Mouse (Mus musculus) gastrocnemius, postnatal 36 days (tissue): ENCODE results near the gene Nup210. TPM values are rescaled to one million over a fixed set of nuclear protein-coding genes. Genes with fewer than 3 reads are reported as not detected.

Experiments used
- DNase-seq, 2 experiments: peaks; one replicate each; pipeline ENCODE4 v3.0.0; 2022
- intact Hi-C: fragments of 180-260 bp; cut with DNase I; formaldehyde crosslinking; loops from one replicate; pipeline ENCODE4 v1.15.1; 2025
- total RNA-seq, 2 experiments: library from RNA; stranded (reverse); gene quantifications; 2 replicates each; pipeline ENCODE4 v1.2.3; 2021

Nup210 gene
- total RNA-seq, 2 experiments from 2014 or later = 21.1 to 26.3 TPM

- no peak for DNase-seq
- intact Hi-C loops = no loop called here
Observed at GRCm38 (mm10) chr6:91047434-91047833, 69.2 kb downstream of the Nup210 start.

- intact Hi-C loops = no loop called here
- no peak for DNase-seq
Observed at GRCm38 (mm10) chr6:91046184-91046583, 70.4 kb downstream of the Nup210 start.

- DNase-seq = no peak
- intact Hi-C loops = no loop called here
Observed at GRCm38 (mm10) chr6:91044628-91045331, 71.8 kb downstream of the Nup210 start.

- intact Hi-C loops = no loop called here
- no peak for DNase-seq
Observed at GRCm38 (mm10) chr6:91041287-91041686, 75.3 kb downstream of the Nup210 start.

GRCm38 (mm10) chr6:91028256-91028655, 88.4 kb downstream of the Nup210 start:
- intact Hi-C loops = no loop called here
- no peak for DNase-seq

GRCm38 (mm10) chr6:91020810-91021209, 95.8 kb downstream of the Nup210 start:
- DNase-seq = no peak
- intact Hi-C loops = no loop called here

GRCm38 (mm10) chr6:91016600-91017230, 99.9 kb downstream of the Nup210 start:
- no peak for DNase-seq
- intact Hi-C loops = no loop called here

- DNase-seq = no peak
- intact Hi-C loops = no loop called here
Observed at GRCm38 (mm10) chr6:91014198-91014958, 102.3 kb downstream of the Nup210 start.

- intact Hi-C loops = no loop called here
- no peak for DNase-seq
Observed at GRCm38 (mm10) chr6:91012458-91012857, 104.2 kb downstream of the Nup210 start.

- intact Hi-C loops = no loop called here
- no peak for DNase-seq
Observed at GRCm38 (mm10) chr6:91011568-91011967, 105.1 kb downstream of the Nup210 start.

- no peak for DNase-seq
- intact Hi-C loops = no loop called here
Observed at GRCm38 (mm10) chr6:91008284-91008830, 108.3 kb downstream of the Nup210 start.

GRCm38 (mm10) chr6:91007207-91007606, 109.4 kb downstream of the Nup210 start:
- intact Hi-C loops = no loop called here
- DNase-seq = no peak

GRCm38 (mm10) chr6:91004157-91004556, 112.5 kb downstream of the Nup210 start:
- no peak for DNase-seq
- intact Hi-C loops = no loop called here

GRCm38 (mm10) chr6:91003310-91003995, 113.2 kb downstream of the Nup210 start:
- no peak for DNase-seq
- intact Hi-C loops = no loop called here

GRCm38 (mm10) chr6:91001566-91001965, 115.1 kb downstream of the Nup210 start:
- intact Hi-C loops = no loop called here
- DNase-seq = no peak

GRCm38 (mm10) chr6:91000819-91001525, 115.7 kb downstream of the Nup210 start:
- DNase-seq = no peak
- intact Hi-C loops = no loop called here

- DNase-seq = no peak
- intact Hi-C loops = no loop called here
Observed at GRCm38 (mm10) chr6:90999176-90999575, 117.5 kb downstream of the Nup210 start.

GRCm38 (mm10) chr6:90997025-90997424, 119.6 kb downstream of the Nup210 start:
- no peak for DNase-seq
- intact Hi-C loops = no loop called here

GRCm38 (mm10) chr6:90996181-90996580, 120.4 kb downstream of the Nup210 start:
- intact Hi-C loops = no loop called here
- no peak for DNase-seq
